Mouse (Mus musculus): Measurements from ENCODE around the gene Rnf25. TPM values are rescaled to one million over a fixed set of nuclear protein-coding genes. Genes with fewer than 3 reads are reported as not detected.

The Rnf25 gene
- polyA plus RNA-seq (2012; ENCODE audit: insufficient read depth, insufficient read length, missing spikeins): 39.0 and 51.0 TPM in 2 replicates

- Histone ChIP-seq H3K4me3 (ENCODE audit: insufficient read depth, low read length) (peak within 1 kb of the TSS; percentile 81), H3K4me1 (ENCODE audit: control insufficient read depth, insufficient read depth, low read length) (peaks cover 5% of the 10 kb centered on the region), H3K27ac (ENCODE audit: insufficient read depth, low read depth, low read length) (no peak within 1 kb of the TSS)
- TF ChIP-seq POLR2A (IDR thresholded peaks at IDR 0.05; ENCODE audit: borderline replicate concordance, low read depth, low read length) (no peak), CTCF (IDR thresholded peaks at IDR 0.05; ENCODE audit: low read depth, low read length) (no peak)
These were observed at the start of gene Rnf25, which contains the start of gene Stk36 for GRCm38 (mm10) chr1:74601267-74601962. Gene Rnf25 (minus strand): TSS chr1:74601397. Gene Stk36 (plus strand): TSS chr1:74601445.

GRCm38 (mm10) chr1:74643926-74644325 is 42.7 kb upstream of the Rnf25 start:
- no peak overlapping the region for H3K27ac ChIP-seq (ENCODE audit: insufficient read depth, low read depth, low read length)
- TF ChIP-seq POLR2A (IDR thresholded peaks at IDR 0.05; ENCODE audit: borderline replicate concordance, low read depth, low read length) (no peak), CTCF (IDR thresholded peaks at IDR 0.05; ENCODE audit: low read depth, low read length) (no peak)
- no peaks in the 10 kb centered on the region for H3K4me1 ChIP-seq (ENCODE audit: control insufficient read depth, insufficient read depth, low read length)
- no peak overlapping the region for H3K4me3 ChIP-seq (ENCODE audit: insufficient read depth, low read length)

- Histone ChIP-seq H3K27ac (ENCODE audit: insufficient read depth, low read depth, low read length) (no peak overlapping the region), H3K4me1 (ENCODE audit: control insufficient read depth, insufficient read depth, low read length) (no peaks in the 10 kb centered on the region), H3K4me3 (ENCODE audit: insufficient read depth, low read length) (no peak overlapping the region)
- TF ChIP-seq POLR2A (IDR thresholded peaks at IDR 0.05; ENCODE audit: borderline replicate concordance, low read depth, low read length) (no peak), CTCF (IDR thresholded peaks at IDR 0.05; ENCODE audit: low read depth, low read length) (no peak)
These were observed 42.3 kb upstream of the Rnf25 start for GRCm38 (mm10) chr1:74643524-74643923.

- no peak for TF ChIP-seq CTCF (IDR thresholded peaks at IDR 0.05; ENCODE audit: low read depth, low read length)
- TF ChIP-seq POLR2A (IDR thresholded peaks at IDR 0.05; ENCODE audit: borderline replicate concordance, low read depth, low read length): no peak
- H3K4me1 ChIP-seq (ENCODE audit: control insufficient read depth, insufficient read depth, low read length): peaks cover 6% of the 10 kb centered on the region
- no peak overlapping the region for H3K4me3 ChIP-seq (ENCODE audit: insufficient read depth, low read length)
- H3K27ac ChIP-seq (ENCODE audit: insufficient read depth, low read depth, low read length): no peak overlapping the region
These were observed 31.5 kb upstream of the Rnf25 start for GRCm38 (mm10) chr1:74632734-74633133.

- H3K27ac ChIP-seq (ENCODE audit: insufficient read depth, low read depth, low read length): no peak overlapping the region
- no peak overlapping the region for H3K4me3 ChIP-seq (ENCODE audit: insufficient read depth, low read length)
- TF ChIP-seq CTCF (IDR thresholded peaks at IDR 0.05; ENCODE audit: low read depth, low read length): no peak
- no peak for TF ChIP-seq POLR2A (IDR thresholded peaks at IDR 0.05; ENCODE audit: borderline replicate concordance, low read depth, low read length)
- peaks cover 5% of the 10 kb centered on the region for H3K4me1 ChIP-seq (ENCODE audit: control insufficient read depth, insufficient read depth, low read length)
These were observed 26.8 kb upstream of the Rnf25 start for GRCm38 (mm10) chr1:74628001-74628400.

GRCm38 (mm10) chr1:74626076-74626475 is 24.9 kb upstream of the Rnf25 start:
- TF ChIP-seq POLR2A (IDR thresholded peaks at IDR 0.05; ENCODE audit: borderline replicate concordance, low read depth, low read length) (no peak), CTCF (IDR thresholded peaks at IDR 0.05; ENCODE audit: low read depth, low read length) (no peak)
- Histone ChIP-seq H3K4me1 (ENCODE audit: control insufficient read depth, insufficient read depth, low read length) (no peaks in the 10 kb centered on the region), H3K27ac (ENCODE audit: insufficient read depth, low read depth, low read length) (no peak overlapping the region), H3K4me3 (ENCODE audit: insufficient read depth, low read length) (no peak overlapping the region)

GRCm38 (mm10) chr1:74624183-74624582 is 23.0 kb upstream of the Rnf25 start:
- no peak for TF ChIP-seq CTCF (IDR thresholded peaks at IDR 0.05; ENCODE audit: low read depth, low read length)
- no peak for TF ChIP-seq POLR2A (IDR thresholded peaks at IDR 0.05; ENCODE audit: borderline replicate concordance, low read depth, low read length)
- Histone ChIP-seq H3K4me3 (ENCODE audit: insufficient read depth, low read length) (no peak overlapping the region), H3K4me1 (ENCODE audit: control insufficient read depth, insufficient read depth, low read length) (no peaks in the 10 kb centered on the region), H3K27ac (ENCODE audit: insufficient read depth, low read depth, low read length) (no peak overlapping the region)

GRCm38 (mm10) chr1:74600501-74601266 is 513 bp downstream of the Rnf25 start:
- TF ChIP-seq CTCF (IDR thresholded peaks at IDR 0.05; ENCODE audit: low read depth, low read length) (no peak), POLR2A (IDR thresholded peaks at IDR 0.05; ENCODE audit: borderline replicate concordance, low read depth, low read length) (no peak)
- peaks cover 5% of the 10 kb centered on the region for H3K4me1 ChIP-seq (ENCODE audit: control insufficient read depth, insufficient read depth, low read length)
- no peak overlapping the region for H3K27ac ChIP-seq (ENCODE audit: insufficient read depth, low read depth, low read length)
- H3K4me3 ChIP-seq (ENCODE audit: insufficient read depth, low read length): peak overlapping the region; percentile 81

GRCm38 (mm10) chr1:74594434-74594833 is 6.8 kb downstream of the Rnf25 start:
- Histone ChIP-seq H3K4me1 (ENCODE audit: control insufficient read depth, insufficient read depth, low read length) (no peaks in the 10 kb centered on the region), H3K4me3 (ENCODE audit: insufficient read depth, low read length) (no peak overlapping the region), H3K27ac (ENCODE audit: insufficient read depth, low read depth, low read length) (no peak overlapping the region)
- TF ChIP-seq POLR2A (IDR thresholded peaks at IDR 0.05; ENCODE audit: borderline replicate concordance, low read depth, low read length): no peak
- no peak for TF ChIP-seq CTCF (IDR thresholded peaks at IDR 0.05; ENCODE audit: low read depth, low read length)

Data from bone marrow macrophage, adult 2 months (primary cell).